Mouse (Mus musculus) midbrain, embryonic 14.5 days (tissue): ENCODE measurements around the gene Rad23a. TPM values are rescaled to one million over a fixed set of nuclear protein-coding genes. Genes with fewer than 3 reads are reported as not detected.

Source experiments
- ATAC-seq: fragments of 200-750 bp; cut with Nextera tagmentation; 2 replicates; pipeline ENCODE4 v1.8.0; 2017; ENCODE audit warnings: moderate number of reproducible peaks, moderate library complexity; ENCODE audit not compliant: low FRiP score, low TSS enrichment
- DNase-seq: peaks from one replicate; pipeline ENCODE4 v3.0.0-alpha.2; 2015
- H3K27ac ChIP-seq: fragments of 300-500 bp; sonication (generic); replicated peaks from 2 replicates; pipeline ENCODE4 v1.5.1; 2014; ENCODE audit warnings: mild to moderate bottlenecking, low read depth, low read length, moderate library complexity
- H3K27me3 ChIP-seq: fragments of 300-500 bp; sonication (generic); 2 replicates; pipeline ENCODE4 v1.6.1; 2014; ENCODE audit warnings: low read length, control low read depth, mixed read lengths; ENCODE audit not compliant: control insufficient read depth, insufficient read depth
- H3K36me3 ChIP-seq: fragments of 300-500 bp; sonication (generic); 2 replicates; pipeline ENCODE4 v1.6.1; 2014; ENCODE audit warnings: low read length, control low read depth; ENCODE audit not compliant: control insufficient read depth, insufficient read depth
- H3K4me1 ChIP-seq: fragments of 300-500 bp; sonication (generic); 2 replicates; pipeline ENCODE4 v1.6.1; 2014; ENCODE audit warnings: mild to moderate bottlenecking, antibody characterized with exemption, low read length, control low read depth; ENCODE audit not compliant: control insufficient read depth, insufficient read depth
- H3K4me2 ChIP-seq: fragments of 300-500 bp; sonication (generic); 2 replicates; pipeline ENCODE4 v1.6.1; 2014; ENCODE audit warnings: mild to moderate bottlenecking, low read length, moderate library complexity
- H3K4me3 ChIP-seq: fragments of 300-500 bp; sonication (generic); replicated peaks from 2 replicates; pipeline ENCODE4 v1.5.1; 2014; ENCODE audit warnings: low read depth, low read length
- H3K9ac ChIP-seq: fragments of 300-500 bp; sonication (generic); replicated peaks from 2 replicates; pipeline ENCODE4 v1.6.1; 2014; ENCODE audit warnings: mild to moderate bottlenecking, low read length, moderate library complexity
- H3K9me3 ChIP-seq: fragments of 300-500 bp; sonication (generic); 2 replicates; pipeline ENCODE4 v1.6.1; 2016; ENCODE audit warnings: low read length, control low read depth, mixed read lengths; ENCODE audit not compliant: control insufficient read depth
- WGBS: fragments of 180-500 bp; shearing (Covaris S2); extraction: QIAGEN DNeasy Blood & Tissue Kit; methylation state at CpG from one replicate; pipeline ENCODE4 v1.1.7; 2014; 5-methylcytosine and 5-hydroxymethylcytosine counted together
- polyA plus RNA-seq: library from polyadenylated mRNA; unstranded; fragments of >200 nt; fragmentation: Nextera tagmentation; extraction: Ambion mirVana; gene quantifications from 2 replicates; pipeline ENCODE4 v1.2.1, GENCODE M21; 2014

Rad23a gene
- polyA plus RNA-seq, 1 experiment from 2014 or later: 84.3 TPM

DNA sequence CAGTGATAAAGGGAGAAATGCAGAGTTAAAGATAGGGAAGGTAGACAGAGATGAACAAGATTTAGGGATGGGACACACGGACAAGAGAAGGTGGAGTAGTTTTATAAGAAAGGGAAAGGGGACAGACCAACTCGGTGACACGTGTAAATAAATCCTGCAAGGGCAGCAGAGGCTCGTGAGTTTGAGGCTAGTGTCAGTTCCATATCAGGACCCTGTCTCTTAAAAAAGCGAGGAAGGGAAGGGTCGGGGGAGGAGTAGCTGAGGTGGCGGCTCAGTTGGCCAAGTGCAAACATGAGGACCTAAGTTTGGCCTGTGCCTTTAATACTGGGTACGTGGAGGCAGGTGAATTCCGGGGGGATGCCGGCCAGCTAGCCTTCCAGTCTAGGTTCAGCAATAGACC is 29.2 kb downstream of the Rad23a start:
- ATAC-seq: no peak

GRCm38 (mm10) chr8:84810896-84811295 is 29.6 kb downstream of the Rad23a start:
- Histone ChIP-seq H3K4me1 (peaks cover 20% of the 10 kb centered on the region), H3K27ac (0 out of 2 replicates have a peak overlapping the region, but pooled peaks have one; percentile 49), H3K27me3 (peaks cover 37% of the 10 kb centered on the region; the same call in 1 of the 2 replicates), H3K36me3 (no peaks in the 10 kb centered on the region), H3K4me3 (peak overlapping the region; percentile 25), H3K4me2 (peak overlapping the region; percentile 52), H3K9me3 (no peaks in the 10 kb centered on the region), H3K9ac (peak overlapping the region; percentile 43)
- ATAC-seq (peak; percentile 89), DNase-seq (peak; percentile 96)
- under 1% methylated on average over 32 of the region's 32 CpGs for WGBS

More for the DNA sequence above, 29.2 kb downstream of the Rad23a start:
- WGBS: 8% methylated on average over 10 of the region's 10 CpGs
- H3K27me3 ChIP-seq: peaks cover 33% of the 10 kb centered on the region; the same call in 1 of the 2 replicates
- peak overlapping the region; percentile 25 for H3K4me3 ChIP-seq
- no peaks in the 10 kb centered on the region for H3K9me3 ChIP-seq
- peak overlapping the region; percentile 43 for H3K9ac ChIP-seq
- H3K4me2 ChIP-seq: peak overlapping the region; percentile 52
- no peak for DNase-seq
- H3K4me1 ChIP-seq: peaks cover 20% of the 10 kb centered on the region
- 0 out of 2 replicates have a peak overlapping the region, but pooled peaks have one; percentile 49 for H3K27ac ChIP-seq
- no peaks in the 10 kb centered on the region for H3K36me3 ChIP-seq

DNA sequence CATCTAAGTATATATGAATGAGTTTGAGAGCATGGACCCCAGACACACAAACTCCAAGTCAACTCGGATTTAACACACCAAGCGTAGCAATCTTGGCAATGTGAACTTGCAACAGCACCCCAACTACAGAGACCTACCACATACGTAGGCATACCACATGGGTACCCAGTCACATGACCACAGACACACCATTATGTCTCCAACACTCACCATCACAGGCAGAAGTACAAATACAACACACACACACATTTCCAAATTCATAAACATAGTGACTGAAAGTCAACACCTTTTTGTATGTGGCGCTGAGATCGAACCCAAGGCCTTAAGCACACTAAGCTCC is 30.6 kb downstream of the Rad23a start:
- WGBS: 70% methylated on average over 5 of the region's 5 CpGs
- H3K9ac ChIP-seq: no peak overlapping the region
- ATAC-seq (no peak), DNase-seq (no peak)
- H3K4me3 ChIP-seq: no peak overlapping the region
- H3K4me1 ChIP-seq: peaks cover 16% of the 10 kb centered on the region
- no peaks in the 10 kb centered on the region for H3K36me3 ChIP-seq
- no peaks in the 10 kb centered on the region for H3K9me3 ChIP-seq
- H3K27ac ChIP-seq: no peak overlapping the region
- peaks cover 45% of the 10 kb centered on the region; the same call in 1 of the 2 replicates for H3K27me3 ChIP-seq
- H3K4me2 ChIP-seq: no peak overlapping the region

DNA sequence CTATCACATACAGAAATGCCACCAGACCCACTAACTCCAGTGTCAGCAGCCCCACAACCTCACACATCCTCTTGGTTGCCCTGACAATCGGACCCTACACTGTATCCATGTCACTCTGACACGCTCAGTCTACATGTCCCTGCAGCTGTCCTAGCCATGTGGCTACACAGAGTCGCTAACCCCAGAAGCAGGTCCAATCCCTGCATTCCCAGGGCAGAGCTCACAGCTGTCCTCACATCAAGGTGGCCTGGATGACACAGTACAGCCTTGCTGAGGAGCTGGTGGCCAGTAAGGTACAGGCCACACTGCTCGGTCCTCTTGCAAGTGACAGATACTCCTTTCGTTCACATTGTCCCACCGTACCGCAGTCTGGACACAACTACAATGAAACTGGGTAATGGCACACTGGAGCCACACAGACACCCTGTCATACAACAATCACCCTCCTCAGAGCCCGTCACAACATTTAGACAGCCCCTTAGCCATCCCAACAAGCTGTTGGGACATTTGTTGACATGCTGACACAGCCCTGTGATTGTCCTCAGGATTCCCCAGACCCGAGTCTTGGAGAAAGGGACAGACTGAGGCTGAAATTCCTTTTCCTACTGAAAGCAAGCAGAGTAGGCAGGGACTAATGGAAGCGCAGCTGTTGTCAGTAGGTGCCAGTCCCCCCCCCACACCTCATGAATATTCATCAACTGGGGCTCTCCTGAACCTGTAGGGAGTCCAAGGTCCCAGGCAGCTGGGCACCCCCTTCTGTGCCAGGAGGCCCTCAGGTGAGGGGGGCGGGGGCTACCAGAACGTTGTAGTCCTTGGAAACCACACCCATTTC is 31.1 kb downstream of the Rad23a start:
- Histone ChIP-seq H3K9ac (no peak overlapping the region), H3K4me2 (no peak overlapping the region), H3K27ac (peak overlapping the region; percentile 32; the same call in 1 of the 2 replicates), H3K27me3 (peaks cover 46% of the 10 kb centered on the region; the same call in 1 of the 2 replicates), H3K9me3 (no peaks in the 10 kb centered on the region), H3K36me3 (no peaks in the 10 kb centered on the region), H3K4me3 (no peak overlapping the region), H3K4me1 (peaks cover 12% of the 10 kb centered on the region)
- WGBS: 51% methylated on average over 12 of the region's 12 CpGs
- no peak for DNase-seq
- ATAC-seq: no peak

- H3K9ac ChIP-seq: no peak overlapping the region
- no peak overlapping the region for H3K4me2 ChIP-seq
- no peak overlapping the region for H3K4me3 ChIP-seq
- peaks cover 53% of the 10 kb centered on the region for H3K27me3 ChIP-seq
- H3K36me3 ChIP-seq: no peaks in the 10 kb centered on the region
- peaks cover 7% of the 10 kb centered on the region; the same call in 1 of the 2 replicates for H3K4me1 ChIP-seq
- DNase-seq (no peak), ATAC-seq (no peak)
- WGBS: 97% methylated on average over 5 of the region's 5 CpGs
- H3K9me3 ChIP-seq: no peaks in the 10 kb centered on the region
- H3K27ac ChIP-seq: no peak overlapping the region
These were observed 34.4 kb downstream of the Rad23a start for GRCm38 (mm10) chr8:84806031-84806430.

GRCm38 (mm10) chr8:84799999-84800831 is 40.2 kb downstream of the Rad23a start, which contains the start of gene Nfix:
TSS of gene Nfix (minus strand) at chr8:84800344.
- peak within 1 kb of the TSS; percentile 41 for H3K4me3 ChIP-seq
- H3K4me1 ChIP-seq: 0 out of 2 replicates have a peak, but pooled peaks cover 6% of the 10 kb centered on the region
- peaks cover 70% of the 10 kb centered on the region for H3K27me3 ChIP-seq
- H3K9me3 ChIP-seq: no peaks in the 10 kb centered on the region
- H3K4me2 ChIP-seq: peak within 1 kb of the TSS; percentile 97
- peak; percentile 32; the same call in 1 of the 2 replicates for ATAC-seq
- peak within 1 kb of the TSS; percentile 79 for H3K27ac ChIP-seq
- 1% methylated on average over 104 of the region's 125 CpGs for WGBS
- H3K9ac ChIP-seq: peak within 1 kb of the TSS; percentile 71
- peak; percentile 73 for DNase-seq
- 0 out of 2 replicates have a peak, but pooled peaks cover 3% of the 10 kb centered on the region for H3K36me3 ChIP-seq

DNA sequence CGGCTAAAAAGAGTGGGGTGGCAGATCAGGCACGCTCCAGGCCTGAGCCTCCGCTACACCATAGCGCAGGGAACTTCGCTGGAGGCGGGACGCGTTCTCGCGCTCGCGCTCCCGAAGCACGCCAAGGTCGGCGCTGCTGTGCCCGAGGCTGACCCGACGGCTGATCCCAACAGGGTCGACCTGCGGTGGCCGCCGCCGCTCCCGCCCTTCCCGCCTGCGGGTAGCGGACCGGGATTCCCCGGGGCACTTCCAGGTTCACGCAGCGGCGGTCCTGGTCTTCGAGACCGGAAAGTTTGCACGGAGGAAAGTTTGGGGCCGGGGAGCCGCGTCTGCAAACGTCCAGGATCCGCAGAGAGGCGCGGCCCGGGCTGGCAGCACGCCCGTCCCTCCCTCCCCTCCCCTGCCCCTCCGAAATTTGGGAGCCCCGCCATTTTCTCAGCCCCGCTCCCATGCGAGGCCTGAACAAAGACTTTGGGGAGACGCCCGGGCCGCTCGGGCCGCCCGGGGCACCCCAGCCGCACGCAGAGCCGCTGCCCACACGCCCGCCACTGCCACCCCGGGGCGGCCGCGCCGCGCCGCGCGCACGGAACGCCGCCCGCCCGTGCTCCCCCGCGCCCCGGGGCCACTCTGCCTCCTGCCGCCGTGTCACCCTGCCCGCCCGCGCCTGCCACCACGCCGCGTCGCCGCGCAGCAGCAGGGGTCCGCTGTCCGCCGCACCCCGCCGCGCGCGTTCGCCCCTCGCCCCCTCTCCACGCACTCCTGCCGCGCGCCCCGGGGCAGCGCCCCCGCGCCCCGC is 41.1 kb downstream of the Rad23a start:
- Histone ChIP-seq H3K4me2 (peak overlapping the region; percentile 97), H3K9ac (peak overlapping the region; percentile 71), H3K36me3 (0 out of 2 replicates have a peak, but pooled peaks cover 3% of the 10 kb centered on the region), H3K4me3 (peak overlapping the region; percentile 41), H3K27me3 (peaks cover 73% of the 10 kb centered on the region), H3K4me1 (peaks cover 11% of the 10 kb centered on the region; the same call in 1 of the 2 replicates), H3K9me3 (no peaks in the 10 kb centered on the region), H3K27ac (peak overlapping the region; percentile 79)
- DNase-seq (peak; percentile 64), ATAC-seq (peak; percentile 15; the same call in 1 of the 2 replicates)
- WGBS: under 1% methylated on average over 101 of the region's 108 CpGs
